Mouse (Mus musculus) Patski (cell line): ENCODE data around the gene Cped1. TPM values are rescaled to one million over a fixed set of nuclear protein-coding genes. Genes with fewer than 3 reads are reported as not detected.
"Not testable (repeated sequence)": the region's sequence is repeated elsewhere in the genome, so short reads cannot be mapped to it uniquely, and the experiment has no call there.

Experiments used
- ATAC-seq: fragments of 100-300 bp; one replicate; pipeline ENCODE4 v1.8.0; 2021
- CTCF ChIA-PET: fragments of 350-600 bp; sonication (Branson Sonifier 250); formaldehyde crosslinking; loops from one replicate; lab custom pipeline; 2022; ENCODE audit warnings: inconsistent platforms; lab: Charles Lee
- POLR2A ChIA-PET: fragments of 350-600 bp; sonication (Branson Sonifier 250); formaldehyde crosslinking; loops from one replicate; lab custom pipeline; 2022; ENCODE audit warnings: antibody characterized with exemption, inconsistent platforms; lab: Charles Lee
- DNase-seq: peaks from one replicate; pipeline ENCODE4 v3.0.0-alpha.2; 2011; ENCODE audit warnings: low read depth, low spot score
- H3K27me3 ChIP-seq: fragments of 371-371 bp; one replicate; pipeline ENCODE4 v1.5.1; 2021
- CTCF ChIP-seq: fragments of 100-300 bp; IDR thresholded peaks from one replicate; pipeline ENCODE4 v1.5.1; 2021
- in situ Hi-C: fragments of 300-500 bp; cut with MboI; formaldehyde crosslinking; loops from 3 replicates; pipeline ENCODE4 v1.11.1; 2018; ENCODE audit warnings: low pct_unique_long_range_greater_than_20kb, mixed read lengths
- polyA plus RNA-seq: library from polyadenylated mRNA; unstranded; gene quantifications from one replicate; pipeline ENCODE4 v1.2.3, GENCODE M21; 2021

Gene Cped1
- polyA plus RNA-seq, 1 experiment from 2014 or later = 0.41 TPM

DNA sequence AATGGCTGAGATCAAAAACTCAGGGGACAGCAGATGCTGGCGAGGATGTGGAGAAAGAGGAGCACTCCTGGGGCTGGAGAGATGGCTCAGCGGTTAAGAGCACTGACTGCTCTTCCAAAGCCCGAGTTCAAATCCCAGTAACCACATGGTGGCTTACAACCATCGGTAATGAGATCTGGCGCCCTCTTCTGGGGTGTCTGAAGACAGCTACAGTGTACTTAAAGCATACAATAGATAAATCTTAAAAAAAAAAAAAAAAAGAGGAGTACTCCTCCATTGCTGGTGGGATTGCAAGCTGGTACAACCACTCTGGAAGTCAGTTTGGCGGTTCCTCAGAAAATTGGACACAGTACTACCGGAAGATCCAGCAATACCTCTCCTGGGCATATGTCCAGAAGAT, 54.0 kb downstream of the Cped1 start:
- in situ Hi-C loops = not testable (repeated sequence)

DNA sequence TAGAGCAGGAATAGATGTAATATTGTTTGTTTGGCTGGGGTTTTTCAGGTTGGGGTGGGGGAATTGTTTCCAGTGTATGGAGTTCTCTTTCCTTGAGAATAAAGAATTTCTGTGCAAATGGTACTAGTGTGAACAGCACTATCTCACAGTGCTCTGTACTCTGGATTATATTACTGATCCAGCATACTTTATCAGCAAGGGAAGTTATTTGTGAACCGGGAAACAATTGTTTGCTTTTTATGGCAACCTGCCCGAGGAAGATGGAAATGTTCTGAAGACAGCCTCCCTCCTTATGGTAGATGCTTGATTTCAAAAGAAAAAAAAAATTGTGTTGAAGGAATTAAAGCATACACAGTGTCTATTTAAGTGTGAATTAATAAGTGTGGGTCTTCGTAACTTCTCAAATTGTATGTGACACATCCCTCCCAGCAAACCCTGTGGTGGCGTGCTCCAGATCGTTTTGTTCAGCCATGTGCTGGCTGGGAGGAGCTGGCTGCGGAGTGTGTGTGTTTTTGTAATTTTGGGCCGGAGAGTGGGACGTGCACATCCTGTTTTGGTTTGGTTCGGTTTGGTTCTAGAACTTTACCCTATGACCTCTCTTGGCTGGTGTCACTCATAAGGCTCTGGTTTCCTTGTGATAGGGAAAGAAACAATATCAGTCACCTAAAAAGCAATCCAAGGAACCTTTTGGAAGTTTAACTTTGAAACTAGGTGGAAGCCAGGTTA, 59.3 kb downstream of the Cped1 start:
- POLR2A ChIA-PET = interaction anchor here (0.6 kb wide), 1 partner anchor 19 kb away, joined by 3 read pairs; no protein-coding TSS in a partner anchor
- H3K27me3 ChIP-seq = peaks cover 43% of the 10 kb centered on the region
- CTCF ChIA-PET = no interaction called here
- no peak for TF ChIP-seq CTCF
- DNase-seq (no peak), ATAC-seq (no peak)
- in situ Hi-C loops = no loop called here

More for the DNA sequence above, 54.0 kb downstream of the Cped1 start:
- peak; percentile 31 for TF ChIP-seq CTCF
- ATAC-seq, DNase-seq, POLR2A ChIA-PET: not testable (repeated sequence)
- CTCF ChIA-PET = interaction anchor here (1.2 kb wide), 1 partner anchor 12 kb away, joined by 3 read pairs; no protein-coding TSS in a partner anchor
- H3K27me3 ChIP-seq = peaks cover 20% of the 10 kb centered on the region

- CTCF ChIA-PET = no interaction called here
Measured at GRCm38 (mm10) chr6:22047101-22047500, 61.4 kb downstream of the Cped1 start.

DNA sequence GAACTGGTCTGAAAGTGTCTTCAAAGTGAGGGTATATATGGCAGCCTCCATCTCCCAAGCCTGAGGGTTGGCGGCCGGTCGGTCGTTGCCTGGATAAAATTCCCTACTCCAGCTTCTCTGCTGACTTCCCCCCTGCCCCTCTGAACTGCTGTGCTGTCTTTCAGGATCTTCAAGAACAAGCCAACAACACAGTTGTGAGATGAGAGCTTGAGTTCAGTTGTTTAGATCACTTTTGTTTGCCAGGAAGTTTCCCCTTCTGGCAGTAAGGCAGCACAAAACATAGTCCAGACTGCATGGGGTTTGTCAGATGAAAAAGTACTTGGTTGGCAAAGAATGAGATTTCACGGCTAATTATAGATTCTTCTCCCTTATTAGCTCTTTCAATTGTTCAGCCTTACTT, 63.4 kb downstream of the Cped1 start:
- in situ Hi-C loops = no loop called here
- TF ChIP-seq CTCF = no peak
- no peak for DNase-seq
- CTCF ChIA-PET = no interaction called here
- ATAC-seq = no peak
- peaks cover 40% of the 10 kb centered on the region for H3K27me3 ChIP-seq
- POLR2A ChIA-PET = interaction anchor here (0.7 kb wide), 1 partner anchor 98 kb away, joined by 7 read pairs; no protein-coding TSS in a partner anchor

More at GRCm38 (mm10) chr6:22047101-22047500, 61.4 kb downstream of the Cped1 start:
- ATAC-seq (no peak), DNase-seq (no peak)
- POLR2A ChIA-PET = no interaction called here
- no peak for TF ChIP-seq CTCF
- in situ Hi-C loops = no loop called here
- H3K27me3 ChIP-seq = peaks cover 45% of the 10 kb centered on the region

DNA sequence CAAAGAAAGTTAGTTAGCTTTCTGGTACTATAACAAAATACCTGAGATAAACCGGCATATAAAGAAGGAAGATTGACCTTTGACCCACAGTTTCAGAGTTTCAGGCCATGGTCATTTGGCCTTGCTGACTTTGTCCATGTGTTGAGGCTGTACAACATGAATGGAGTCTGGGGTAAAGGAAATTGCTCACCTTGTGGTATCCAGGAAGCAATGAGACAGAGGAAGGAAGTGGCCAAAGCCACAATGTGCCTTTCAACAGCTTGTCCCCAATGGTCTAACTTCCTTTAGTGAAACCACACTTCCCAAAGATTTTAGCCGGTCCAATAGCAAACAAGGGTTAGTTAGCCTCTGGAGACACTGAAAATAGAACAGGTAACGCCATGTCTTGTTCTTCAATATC, 65.8 kb downstream of the Cped1 start:
- TF ChIP-seq CTCF = no peak
- in situ Hi-C loops = no loop called here

DNA sequence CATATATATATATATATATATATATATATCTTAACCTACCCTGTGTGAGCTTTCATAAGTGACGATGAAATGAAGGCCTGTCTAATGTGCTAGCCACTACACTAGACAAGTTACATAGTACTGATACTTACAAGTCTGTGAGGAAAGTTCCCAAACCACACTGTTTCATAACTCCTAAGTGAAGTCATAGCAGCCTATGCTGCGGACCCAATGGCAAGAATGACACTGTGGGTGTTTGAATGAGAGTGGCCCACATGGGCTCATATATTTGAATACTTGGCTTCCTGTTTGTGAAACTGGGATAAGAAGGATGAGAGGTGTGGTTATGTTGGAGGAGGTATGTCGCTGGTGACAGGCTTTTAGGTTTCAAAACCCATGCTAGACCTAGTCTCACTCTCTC, 67.3 kb downstream of the Cped1 start:
- peaks cover 26% of the 10 kb centered on the region for H3K27me3 ChIP-seq
- no peak for TF ChIP-seq CTCF
- no peak for DNase-seq
- ChIA-PET CTCF (no interaction called here), POLR2A (no interaction called here)
- in situ Hi-C loops = no loop called here
- no peak for ATAC-seq

More for the DNA sequence above, 65.8 kb downstream of the Cped1 start:
- DNase-seq (no peak), ATAC-seq (no peak)
- CTCF ChIA-PET = interaction anchor here (1.1 kb wide), 1 partner anchor 10 kb away, joined by 4 read pairs; no protein-coding TSS in a partner anchor
- peaks cover 32% of the 10 kb centered on the region for H3K27me3 ChIP-seq
- POLR2A ChIA-PET = no interaction called here

DNA sequence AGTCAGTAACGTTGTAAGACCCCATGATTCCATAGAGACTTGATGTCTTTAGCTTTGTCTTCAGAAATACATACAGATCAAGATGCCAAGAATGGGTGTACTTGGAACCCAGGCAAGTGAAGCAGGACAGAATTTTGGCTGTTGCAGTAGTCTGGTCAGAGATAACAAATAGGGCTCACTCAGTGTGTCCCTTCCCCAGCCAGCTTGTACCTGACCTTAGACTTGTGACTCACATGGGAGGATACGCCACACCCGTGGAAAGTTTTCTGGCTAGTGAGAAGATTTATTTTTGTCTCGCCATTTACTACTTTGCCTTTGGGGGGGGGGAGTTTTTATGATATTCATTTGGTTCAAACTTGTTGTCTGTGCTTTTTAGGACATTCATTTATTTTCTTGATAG, 78.6 kb downstream of the Cped1 start:
- in situ Hi-C loops = no loop called here
- DNase-seq (no peak), ATAC-seq (no peak)
- ChIA-PET CTCF (no interaction called here), POLR2A (no interaction called here)
- TF ChIP-seq CTCF = no peak
- H3K27me3 ChIP-seq = peaks cover 39% of the 10 kb centered on the region

DNA sequence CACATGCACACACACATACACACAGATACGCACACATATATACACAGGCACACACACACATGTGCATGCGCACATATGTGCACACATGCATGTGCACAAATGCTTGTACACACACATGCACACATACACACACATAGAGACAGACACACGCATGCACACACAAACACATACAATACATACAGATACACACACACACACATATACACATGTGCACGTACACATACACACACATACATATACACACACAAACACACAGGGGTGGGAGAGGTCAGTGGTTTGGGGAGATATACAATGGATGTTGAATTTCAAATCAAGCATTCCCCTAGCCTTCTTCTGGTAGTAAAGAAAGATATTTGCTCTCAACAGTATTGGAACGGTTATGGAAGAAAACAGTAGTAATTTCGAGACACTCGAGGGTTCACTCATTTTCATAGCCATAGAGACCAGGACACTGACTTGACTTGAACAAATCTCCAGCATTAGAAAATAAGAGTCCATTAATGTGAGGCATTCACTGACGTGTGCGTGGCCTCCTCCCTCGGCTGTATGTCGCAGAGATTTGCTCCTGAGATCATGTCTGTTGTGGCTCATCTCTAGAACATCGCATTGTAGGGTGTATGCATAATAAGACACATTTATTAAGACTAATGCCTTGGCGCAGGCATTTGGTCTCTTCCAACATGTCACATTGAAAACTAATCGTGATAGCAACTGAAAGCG, 85.0 kb downstream of the Cped1 start:
- TF ChIP-seq CTCF = no peak
- DNase-seq (no peak), ATAC-seq (no peak)
- CTCF ChIA-PET = interaction anchor here (0.6 to 2.8 kb wide), 9 partner anchors 10 to 280 kb away, joined by 3 to 8 read pairs (median 3); no protein-coding TSS in a partner anchor
- POLR2A ChIA-PET = no interaction called here
- peaks cover 10% of the 10 kb centered on the region for H3K27me3 ChIP-seq
- in situ Hi-C loops = loop anchor here (5.0 kb wide), 1 partner anchor 273 kb away; no protein-coding TSS in a partner anchor

DNA sequence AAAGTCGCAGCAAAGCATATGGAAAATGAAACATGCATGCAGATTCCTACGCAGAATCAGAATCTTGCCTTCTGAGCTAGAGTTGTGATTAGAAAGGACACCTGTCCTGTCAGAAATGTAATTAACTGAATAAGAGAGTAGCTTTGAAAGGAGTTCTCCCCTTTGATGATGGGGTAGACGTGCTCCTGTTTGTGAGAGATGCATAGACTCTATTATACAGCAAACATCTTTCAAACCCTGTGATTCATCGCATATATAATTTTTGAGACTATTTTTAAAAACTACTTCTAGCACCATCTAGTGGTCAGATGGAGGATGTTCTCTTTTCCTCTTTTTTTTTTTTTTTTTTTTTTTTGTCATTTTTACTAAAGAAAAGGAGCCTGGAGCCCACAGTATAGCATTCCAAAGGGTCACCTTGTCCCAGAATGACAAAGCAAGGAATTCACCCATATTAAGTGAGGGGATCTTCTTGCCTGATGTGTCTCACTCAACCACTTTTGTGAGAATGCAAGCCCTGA, 85.7 kb downstream of the Cped1 start:
- in situ Hi-C loops = loop anchor here (5.0 kb wide), 1 partner anchor 274 kb away; no protein-coding TSS in a partner anchor
- no peak for DNase-seq
- peaks cover 12% of the 10 kb centered on the region for H3K27me3 ChIP-seq
- peak; percentile 44 for TF ChIP-seq CTCF
- ChIA-PET CTCF (interaction anchor here (0.6 to 2.8 kb wide), 9 partner anchors 10 to 281 kb away, joined by 3 to 8 read pairs (median 3); no protein-coding TSS in a partner anchor), POLR2A (no interaction called here)
- ATAC-seq = no peak

- in situ Hi-C loops = loop anchor here (5.0 kb wide), 1 partner anchor 275 kb away; no protein-coding TSS in a partner anchor
- POLR2A ChIA-PET = no interaction called here
- CTCF ChIA-PET = interaction anchor here (1.3 to 2.8 kb wide), 4 partner anchors 8 to 278 kb away, joined by 3 to 8 read pairs (median 4); no protein-coding TSS in a partner anchor
- DNase-seq (no peak), ATAC-seq (no peak)
- H3K27me3 ChIP-seq = peaks cover 16% of the 10 kb centered on the region
- TF ChIP-seq CTCF = no peak
Measured at GRCm38 (mm10) chr6:22072737-22073136, 87.0 kb downstream of the Cped1 start.
